Mouse (Mus musculus) heart, embryonic 13.5 days (tissue): Measurements from ENCODE around the gene Gtpbp1. TPM values are rescaled to one million over a fixed set of nuclear protein-coding genes. Genes with fewer than 3 reads are reported as not detected.

Experiments used
- ATAC-seq: fragments of 200-750 bp; cut with Nextera tagmentation; 2 replicates; pipeline ENCODE4 v1.8.0; 2017; ENCODE audit warnings: moderate TSS enrichment; ENCODE audit not compliant: insufficient number of reproducible peaks, low FRiP score, low TSS enrichment; ENCODE audit errors: extremely low read depth
- H3K27ac ChIP-seq: fragments of 300-500 bp; sonication (generic); replicated peaks from 2 replicates; pipeline ENCODE4 v1.5.1; 2015; ENCODE audit warnings: moderate library complexity, mild to moderate bottlenecking, inconsistent platforms
- H3K27me3 ChIP-seq: fragments of 300-500 bp; sonication (generic); replicated peaks from 2 replicates; pipeline ENCODE4 v1.6.1; 2015; ENCODE audit warnings: mild to moderate bottlenecking, inconsistent platforms
- H3K36me3 ChIP-seq: fragments of 300-500 bp; sonication (generic); 2 replicates; pipeline ENCODE4 v1.6.1; 2015; ENCODE audit warnings: mild to moderate bottlenecking, inconsistent platforms
- H3K4me1 ChIP-seq: fragments of 300-500 bp; sonication (generic); 2 replicates; pipeline ENCODE4 v1.6.1; 2015; ENCODE audit warnings: inconsistent platforms
- H3K4me2 ChIP-seq: fragments of 300-500 bp; sonication (generic); 2 replicates; pipeline ENCODE4 v1.6.1; 2015; ENCODE audit warnings: inconsistent platforms, mild to moderate bottlenecking, moderate library complexity
- H3K4me3 ChIP-seq: fragments of 300-500 bp; sonication (generic); 2 replicates; pipeline ENCODE4 v1.5.1; 2015; ENCODE audit warnings: moderate library complexity, mild to moderate bottlenecking, inconsistent platforms
- H3K9ac ChIP-seq: fragments of 300-500 bp; sonication (generic); 2 replicates; pipeline ENCODE4 v1.6.1; 2015; ENCODE audit warnings: inconsistent platforms, mild to moderate bottlenecking, moderate library complexity
- H3K9me3 ChIP-seq: fragments of 300-500 bp; sonication (generic); 2 replicates; pipeline ENCODE4 v1.6.1; 2016; ENCODE audit warnings: inconsistent platforms
- WGBS: fragments of 180-500 bp; shearing (Covaris S2); methylation state at CpG from one replicate; pipeline ENCODE4 v1.1.7; 2015; ENCODE audit warnings: mixed read lengths; 5-methylcytosine and 5-hydroxymethylcytosine counted together
- polyA plus RNA-seq: library from polyadenylated mRNA; unstranded; fragments of >200 nt; fragmentation: Nextera tagmentation; extraction: Ambion mirVana; gene quantifications from 2 replicates; pipeline ENCODE4 v1.2.1, GENCODE M21; 2015

Gtpbp1 gene
- polyA plus RNA-seq, 1 experiment from 2014 or later: 27.0 TPM

GRCm38 (mm10) chr15:79727840-79728239 lies 37.2 kb downstream of the Gtpbp1 start:
- 93% methylated on average over 6 of the region's 6 CpGs for WGBS
- H3K36me3 ChIP-seq: peaks cover 86% of the 10 kb centered on the region
- H3K4me1 ChIP-seq: no peaks in the 10 kb centered on the region
- H3K4me3 ChIP-seq: no peak overlapping the region
- no peak overlapping the region for H3K27ac ChIP-seq
- no peak overlapping the region for H3K4me2 ChIP-seq
- no peaks in the 10 kb centered on the region for H3K27me3 ChIP-seq
- no peaks in the 10 kb centered on the region for H3K9me3 ChIP-seq
- no peak overlapping the region for H3K9ac ChIP-seq
- ATAC-seq: no peak

GRCm38 (mm10) chr15:79728311-79728710 lies 37.7 kb downstream of the Gtpbp1 start:
- Histone ChIP-seq H3K4me2 (no peak overlapping the region), H3K36me3 (peaks cover 91% of the 10 kb centered on the region), H3K9ac (no peak overlapping the region), H3K9me3 (no peaks in the 10 kb centered on the region), H3K4me3 (no peak overlapping the region), H3K27ac (no peak overlapping the region), H3K27me3 (no peaks in the 10 kb centered on the region), H3K4me1 (no peaks in the 10 kb centered on the region)
- no peak for ATAC-seq
- 70% methylated on average over 5 of the region's 5 CpGs for WGBS

GRCm38 (mm10) chr15:79728731-79729388 lies 38.2 kb downstream of the Gtpbp1 start:
- WGBS: 76% methylated on average over 10 of the region's 10 CpGs

GRCm38 (mm10) chr15:79731554-79731953 lies 40.9 kb downstream of the Gtpbp1 start:
- Histone ChIP-seq H3K27me3 (no peaks in the 10 kb centered on the region), H3K9me3 (no peaks in the 10 kb centered on the region), H3K9ac (no peak overlapping the region; the same call in 1 of the 2 replicates), H3K4me3 (no peak overlapping the region), H3K4me1 (peaks cover 21% of the 10 kb centered on the region), H3K4me2 (no peak overlapping the region), H3K36me3 (peaks cover 92% of the 10 kb centered on the region), H3K27ac (no peak overlapping the region)
- no peak for ATAC-seq
- 87% methylated on average over 7 of the region's 7 CpGs for WGBS

More at GRCm38 (mm10) chr15:79728731-79729388, 38.2 kb downstream of the Gtpbp1 start:
- no peak for ATAC-seq
- no peak overlapping the region for H3K4me3 ChIP-seq
- H3K4me2 ChIP-seq: no peak overlapping the region
- no peak overlapping the region for H3K27ac ChIP-seq
- no peaks in the 10 kb centered on the region for H3K27me3 ChIP-seq
- peaks cover 94% of the 10 kb centered on the region for H3K36me3 ChIP-seq
- H3K9ac ChIP-seq: no peak overlapping the region
- H3K9me3 ChIP-seq: no peaks in the 10 kb centered on the region
- H3K4me1 ChIP-seq: peaks cover under 1% of the 10 kb centered on the region; the same call in 1 of the 2 replicates

GRCm38 (mm10) chr15:79733192-79733591 lies 42.5 kb downstream of the Gtpbp1 start:
- Histone ChIP-seq H3K4me1 (peaks cover 21% of the 10 kb centered on the region), H3K9ac (no peak overlapping the region), H3K27me3 (no peaks in the 10 kb centered on the region), H3K36me3 (peaks cover 92% of the 10 kb centered on the region), H3K4me2 (no peak overlapping the region), H3K27ac (no peak overlapping the region), H3K9me3 (no peaks in the 10 kb centered on the region), H3K4me3 (no peak overlapping the region)
- WGBS: 89% methylated on average over 8 of the region's 8 CpGs
- no peak for ATAC-seq

- Histone ChIP-seq H3K27ac (peak overlapping the region; percentile 98; the same call in 1 of the 2 replicates), H3K27me3 (no peaks in the 10 kb centered on the region), H3K4me1 (peaks cover 21% of the 10 kb centered on the region), H3K4me3 (no peak overlapping the region), H3K9me3 (no peaks in the 10 kb centered on the region), H3K9ac (no peak overlapping the region), H3K36me3 (peaks cover 92% of the 10 kb centered on the region), H3K4me2 (no peak overlapping the region)
- WGBS: 74% methylated on average over 4 of the region's 4 CpGs
- no peak for ATAC-seq
Measured at GRCm38 (mm10) chr15:79733640-79734039, 43.0 kb downstream of the Gtpbp1 start.

GRCm38 (mm10) chr15:79734311-79734710 lies 43.7 kb downstream of the Gtpbp1 start:
- no peaks in the 10 kb centered on the region for H3K9me3 ChIP-seq
- no peak for ATAC-seq
- peaks cover 26% of the 10 kb centered on the region for H3K4me1 ChIP-seq
- no peak overlapping the region for H3K4me2 ChIP-seq
- H3K36me3 ChIP-seq: peaks cover 92% of the 10 kb centered on the region
- peak overlapping the region; percentile 98 for H3K27ac ChIP-seq
- WGBS: 67% methylated on average over 8 of the region's 8 CpGs
- no peaks in the 10 kb centered on the region for H3K27me3 ChIP-seq
- H3K9ac ChIP-seq: peak overlapping the region; percentile 74
- H3K4me3 ChIP-seq: no peak overlapping the region

GRCm38 (mm10) chr15:79740739-79741138 lies 50.1 kb downstream of the Gtpbp1 start:
- H3K4me3 ChIP-seq: peak overlapping the region; percentile 71
- peak overlapping the region; percentile 93 for H3K9ac ChIP-seq
- no peak for ATAC-seq
- peak overlapping the region; percentile 84 for H3K27ac ChIP-seq
- peak overlapping the region; percentile 90 for H3K4me2 ChIP-seq
- H3K9me3 ChIP-seq: no peaks in the 10 kb centered on the region
- peaks cover 45% of the 10 kb centered on the region for H3K36me3 ChIP-seq
- WGBS: 44% methylated on average over 3 of the region's 3 CpGs
- no peaks in the 10 kb centered on the region for H3K27me3 ChIP-seq
- peaks cover 43% of the 10 kb centered on the region for H3K4me1 ChIP-seq

GRCm38 (mm10) chr15:79741173-79741858 lies 50.7 kb downstream of the Gtpbp1 start:
- Histone ChIP-seq H3K36me3 (peaks cover 40% of the 10 kb centered on the region), H3K9me3 (no peaks in the 10 kb centered on the region), H3K27ac (peak overlapping the region; percentile 84), H3K27me3 (no peaks in the 10 kb centered on the region), H3K4me1 (peaks cover 40% of the 10 kb centered on the region), H3K9ac (peak overlapping the region; percentile 93), H3K4me2 (peak overlapping the region; percentile 90), H3K4me3 (peak overlapping the region; percentile 71)
- WGBS: 8% methylated on average over 14 of the region's 14 CpGs
- ATAC-seq: no peak

GRCm38 (mm10) chr15:79741921-79742705 lies 51.5 kb downstream of the Gtpbp1 start, which contains the start of gene Sun2:
Gene Sun2 (minus strand): TSS chr15:79742536.
- Histone ChIP-seq H3K4me3 (peak within 1 kb of the TSS; percentile 71), H3K4me2 (peak within 1 kb of the TSS; percentile 90), H3K27me3 (no peaks in the 10 kb centered on the region), H3K36me3 (peaks cover 32% of the 10 kb centered on the region), H3K4me1 (peaks cover 40% of the 10 kb centered on the region), H3K9me3 (no peaks in the 10 kb centered on the region), H3K9ac (peak within 1 kb of the TSS; percentile 93), H3K27ac (peak within 1 kb of the TSS; percentile 84)
- under 1% methylated on average over 78 of the region's 93 CpGs for WGBS
- ATAC-seq: peak; percentile 82

GRCm38 (mm10) chr15:79742706-79743023 lies 52.0 kb downstream of the Gtpbp1 start:
- ATAC-seq: no peak
- H3K9ac ChIP-seq: peak overlapping the region; percentile 93
- peak overlapping the region; percentile 84; the same call in 1 of the 2 replicates for H3K27ac ChIP-seq
- 0% methylated on average over 23 of the region's 23 CpGs for WGBS
- no peaks in the 10 kb centered on the region for H3K27me3 ChIP-seq
- peak overlapping the region; percentile 90 for H3K4me2 ChIP-seq
- H3K4me1 ChIP-seq: peaks cover 40% of the 10 kb centered on the region
- H3K36me3 ChIP-seq: peaks cover 26% of the 10 kb centered on the region
- peak overlapping the region; percentile 71 for H3K4me3 ChIP-seq
- H3K9me3 ChIP-seq: no peaks in the 10 kb centered on the region
